Mouse (Mus musculus): ENCODE measurements around the gene Rasgef1c.

The Rasgef1c gene

GRCm38 (mm10) chr11:49927169-49927568, 25.5 kb downstream of the Rasgef1c start:
- no peak for DNase-seq

GRCm38 (mm10) chr11:49927670-49928069, 26.0 kb downstream of the Rasgef1c start:
- DNase-seq = no peak

GRCm38 (mm10) chr11:49931037-49931625, 29.5 kb downstream of the Rasgef1c start:
- no peak for DNase-seq

GRCm38 (mm10) chr11:49931853-49932252, 30.2 kb downstream of the Rasgef1c start:
- DNase-seq = no peak

GRCm38 (mm10) chr11:49933811-49934210, 32.2 kb downstream of the Rasgef1c start:
- DNase-seq = no peak

GRCm38 (mm10) chr11:49934322-49934721, 32.7 kb downstream of the Rasgef1c start:
- peak; percentile 37 to 43 for DNase-seq

- no peak for DNase-seq
These were observed 34.8 kb downstream of the Rasgef1c start for GRCm38 (mm10) chr11:49936458-49936857.

GRCm38 (mm10) chr11:49937779-49938178, 36.1 kb downstream of the Rasgef1c start:
- no peak for DNase-seq

- DNase-seq = peak; percentile 71 to 76
These were observed 36.9 kb downstream of the Rasgef1c start for GRCm38 (mm10) chr11:49938258-49939164.

- DNase-seq = no peak
These were observed 41.2 kb downstream of the Rasgef1c start for GRCm38 (mm10) chr11:49942841-49943240.

GRCm38 (mm10) chr11:49943901-49944300, 42.3 kb downstream of the Rasgef1c start:
- DNase-seq = no peak

GRCm38 (mm10) chr11:49945726-49946125, 44.1 kb downstream of the Rasgef1c start:
- no peak for DNase-seq

- DNase-seq = peak; percentile 47 to 49
These were observed 48.2 kb downstream of the Rasgef1c start for GRCm38 (mm10) chr11:49949839-49950238.

GRCm38 (mm10) chr11:49953616-49954015, 52.0 kb downstream of the Rasgef1c start:
- DNase-seq = no peak

GRCm38 (mm10) chr11:49955577-49956261, 54.1 kb downstream of the Rasgef1c start:
- peak; percentile 79 to 83 for DNase-seq

GRCm38 (mm10) chr11:49958017-49958416, 56.4 kb downstream of the Rasgef1c start:
- DNase-seq = no peak

GRCm38 (mm10) chr11:49961098-49961740, 59.6 kb downstream of the Rasgef1c start:
- DNase-seq = peak; percentile 58 to 72

GRCm38 (mm10) chr11:49965320-49965719, 63.7 kb downstream of the Rasgef1c start:
- no peak for DNase-seq

- no peak for DNase-seq
These were observed 68.1 kb downstream of the Rasgef1c start for GRCm38 (mm10) chr11:49969692-49970091.

- DNase-seq = no peak
These were observed 72.2 kb downstream of the Rasgef1c start for GRCm38 (mm10) chr11:49973657-49974340.

GRCm38 (mm10) chr11:49974675-49975074, 73.0 kb downstream of the Rasgef1c start:
- DNase-seq = no peak

GRCm38 (mm10) chr11:49977963-49978568, 76.4 kb downstream of the Rasgef1c start:
- no peak for DNase-seq
